Mouse (Mus musculus) forebrain, embryonic 14.5 days (tissue): ENCODE measurements around the gene Nsun3. TPM values are rescaled to one million over a fixed set of nuclear protein-coding genes. Genes with fewer than 3 reads are reported as not detected.
"Not testable (repeated sequence)": the region's sequence is repeated elsewhere in the genome, so short reads cannot be mapped to it uniquely, and the experiment has no call there.

ENCODE experiments used
- ATAC-seq: fragments of 200-750 bp; cut with Nextera tagmentation; 2 replicates; pipeline ENCODE4 v1.8.0; 2017; ENCODE audit warnings: mild to moderate bottlenecking, moderate library complexity
- DNase-seq: peaks from one replicate; pipeline ENCODE4 v3.0.0-alpha.2; 2015; ENCODE audit warnings: low spot score
- H3K27ac ChIP-seq: fragments of 300-500 bp; sonication (generic); 2 replicates; pipeline ENCODE4 v1.5.1; 2014; ENCODE audit warnings: low read depth, mild to moderate bottlenecking, control low read depth, low read length, moderate library complexity
- H3K27me3 ChIP-seq: fragments of 300-500 bp; sonication (generic); replicated peaks from 2 replicates; pipeline ENCODE4 v1.6.1; 2014; ENCODE audit warnings: low read length, control low read depth, mixed read lengths; ENCODE audit not compliant: control insufficient read depth, insufficient read depth
- H3K36me3 ChIP-seq: fragments of 300-500 bp; sonication (generic); 2 replicates; pipeline ENCODE4 v1.6.1; 2014; ENCODE audit warnings: low read length, control low read depth; ENCODE audit not compliant: control insufficient read depth, insufficient read depth
- H3K4me1 ChIP-seq: fragments of 300-500 bp; sonication (generic); 2 replicates; pipeline ENCODE4 v1.6.1; 2014; ENCODE audit warnings: antibody characterized with exemption, low read length, control low read depth; ENCODE audit not compliant: control insufficient read depth, insufficient read depth
- H3K4me2 ChIP-seq: fragments of 300-500 bp; sonication (generic); 2 replicates; pipeline ENCODE4 v1.6.1; 2014; ENCODE audit warnings: mild to moderate bottlenecking, control low read depth, low read length
- H3K4me3 ChIP-seq: fragments of 300-500 bp; sonication (generic); 2 replicates; pipeline ENCODE4 v1.5.1; 2014; ENCODE audit warnings: low read depth, low read length, control low read depth
- H3K9ac ChIP-seq: fragments of 300-500 bp; sonication (generic); 2 replicates; pipeline ENCODE4 v1.6.1; 2014; ENCODE audit warnings: mild to moderate bottlenecking, low read length, control low read depth, moderate library complexity
- H3K9me3 ChIP-seq: fragments of 300-500 bp; sonication (generic); replicated peaks from 2 replicates; pipeline ENCODE4 v1.6.1; 2016; ENCODE audit warnings: low read length, control low read depth, mixed read lengths; ENCODE audit not compliant: control insufficient read depth
- WGBS: fragments of 180-500 bp; shearing (Covaris S2); extraction: QIAGEN DNeasy Blood & Tissue Kit; methylation state at CpG from one replicate; pipeline ENCODE4 v1.1.7; 2014; 5-methylcytosine and 5-hydroxymethylcytosine counted together
- microRNA-seq: library from miRNA; unstranded; fragments of <30 nt; microRNA quantifications from one replicate; pipeline ENCODE4, GENCODE M21; 2016
- polyA plus RNA-seq: library from polyadenylated mRNA; unstranded; fragments of >200 nt; fragmentation: Nextera tagmentation; extraction: Ambion mirVana; gene quantifications from 2 replicates; pipeline ENCODE4 v1.2.1, GENCODE M21; 2014

Gene Nsun3
- polyA plus RNA-seq, 1 experiment from 2014 or later = 10.4 TPM

- 80% methylated on average over 3 of the region's 3 CpGs for WGBS
- H3K27ac ChIP-seq = no peak overlapping the region
- no peak overlapping the region for H3K4me3 ChIP-seq
- DNase-seq (no peak), ATAC-seq (no peak)
- H3K9ac ChIP-seq = no peak overlapping the region
- H3K4me1 ChIP-seq = no peaks in the 10 kb centered on the region
- H3K27me3 ChIP-seq = no peaks in the 10 kb centered on the region
- H3K4me2 ChIP-seq = no peak overlapping the region
- H3K36me3 ChIP-seq = no peaks in the 10 kb centered on the region
- H3K9me3 ChIP-seq = no peaks in the 10 kb centered on the region
Measured at GRCm38 (mm10) chr16:62729846-62730245, 56.8 kb downstream of the Nsun3 start.

DNA sequence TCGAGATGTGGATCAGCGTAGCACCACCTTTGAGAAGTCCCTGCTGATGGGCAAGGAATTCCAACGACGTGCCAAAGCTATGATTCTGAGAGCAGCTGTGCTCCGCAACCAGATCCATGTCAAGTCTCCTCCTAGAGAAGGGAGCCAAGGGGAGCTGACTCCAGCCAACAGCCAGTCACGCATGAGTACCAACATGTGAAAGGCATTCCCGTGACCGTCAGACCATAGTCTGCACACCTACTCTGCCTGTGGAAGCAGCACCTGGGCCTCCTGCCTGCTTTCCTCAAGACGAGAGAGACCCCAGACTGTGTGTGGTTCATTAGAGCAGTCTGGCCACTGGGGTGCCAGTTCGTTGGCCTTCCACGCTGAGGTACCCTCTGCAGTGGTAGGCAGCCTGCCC, 68.4 kb downstream of the Nsun3 start:
- DNase-seq, ATAC-seq: not testable (repeated sequence)
- WGBS = 91% methylated on average over 8 of the region's 11 CpGs

DNA sequence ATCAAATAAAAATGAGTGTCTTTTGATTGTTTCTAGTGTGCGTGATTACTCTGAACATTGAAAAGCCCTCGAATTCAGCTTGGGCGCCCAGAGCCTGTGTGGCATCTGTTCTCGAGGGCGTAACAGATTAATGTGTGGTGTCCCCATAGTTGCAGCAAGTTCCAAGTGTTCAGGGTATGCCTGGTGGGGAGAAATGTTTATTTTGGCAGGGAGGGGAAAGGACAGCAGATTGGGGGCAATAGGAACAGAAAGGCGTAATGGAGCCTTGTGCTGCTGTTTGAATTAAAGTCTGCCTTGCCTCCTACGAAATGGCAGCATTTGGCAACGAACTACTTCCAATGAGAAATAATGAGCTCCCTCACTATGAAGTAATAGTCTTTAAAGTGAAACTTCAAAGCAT, 96.2 kb downstream of the Nsun3 start:
- DNase-seq = peak; percentile 89
- no peaks in the 10 kb centered on the region; the same call in 1 of the 2 replicates for H3K4me1 ChIP-seq
- no peak overlapping the region for H3K9ac ChIP-seq
- H3K36me3 ChIP-seq = no peaks in the 10 kb centered on the region
- H3K27ac ChIP-seq = 0 out of 2 replicates have a peak overlapping the region, but pooled peaks have one; percentile 9
- no peaks in the 10 kb centered on the region for H3K27me3 ChIP-seq
- 31% methylated on average over 8 of the region's 8 CpGs for WGBS
- H3K4me2 ChIP-seq = no peak overlapping the region
- ATAC-seq = peak; percentile 83
- no peak overlapping the region for H3K4me3 ChIP-seq
- H3K9me3 ChIP-seq = no peaks in the 10 kb centered on the region

More for the DNA sequence above, 68.4 kb downstream of the Nsun3 start:
- H3K9me3 ChIP-seq, H3K36me3 ChIP-seq, H3K27me3 ChIP-seq, H3K4me3 ChIP-seq, H3K9ac ChIP-seq, H3K27ac ChIP-seq, H3K4me1 ChIP-seq, H3K4me2 ChIP-seq: not testable (repeated sequence)

GRCm38 (mm10) chr16:62686073-62686472, 100.5 kb downstream of the Nsun3 start:
- 11% methylated on average over 2 of the region's 2 CpGs for WGBS
- Histone ChIP-seq H3K4me1 (no peaks in the 10 kb centered on the region; the same call in 1 of the 2 replicates), H3K27ac (no peak overlapping the region), H3K36me3 (no peaks in the 10 kb centered on the region), H3K9me3 (no peaks in the 10 kb centered on the region), H3K4me2 (no peak overlapping the region), H3K27me3 (no peaks in the 10 kb centered on the region), H3K9ac (no peak overlapping the region), H3K4me3 (no peak overlapping the region)
- peak; percentile 78 for ATAC-seq
- peak; percentile 89 for DNase-seq

DNA sequence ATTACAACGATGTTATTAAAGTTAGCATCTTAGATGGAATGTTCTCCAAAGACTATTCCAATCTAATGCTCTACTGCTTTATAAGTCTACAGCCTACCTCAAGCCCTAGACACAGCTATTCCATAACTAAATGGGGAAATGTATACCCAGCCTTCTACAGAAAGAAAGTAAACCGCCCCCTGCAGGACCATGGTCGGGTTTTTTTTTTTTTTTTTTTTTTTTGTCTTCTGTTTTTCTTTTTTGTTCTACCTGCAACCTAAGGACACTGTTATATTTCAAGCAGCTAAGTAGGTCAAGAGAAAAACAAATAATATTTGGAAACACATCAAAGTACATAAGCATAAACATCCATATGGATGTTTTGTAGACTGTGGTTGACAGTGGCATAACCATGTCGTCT, 101.1 kb downstream of the Nsun3 start:
- no peak overlapping the region for H3K9ac ChIP-seq
- ATAC-seq (no peak), DNase-seq (no peak)
- no peaks in the 10 kb centered on the region for H3K36me3 ChIP-seq
- no peak overlapping the region for H3K4me2 ChIP-seq
- H3K27me3 ChIP-seq = no peaks in the 10 kb centered on the region
- H3K9me3 ChIP-seq = no peaks in the 10 kb centered on the region
- H3K27ac ChIP-seq = no peak overlapping the region
- no peaks in the 10 kb centered on the region; the same call in 1 of the 2 replicates for H3K4me1 ChIP-seq
- no peak overlapping the region for H3K4me3 ChIP-seq
- 56% methylated on average over 4 of the region's 4 CpGs for WGBS

Small RNA genes lying within 50 kb of the gene (microRNA-seq; reads per million reads assigned to microRNA genes)
- gene Gm25986 = not detected

Other genes with a start within 250 kb of the Nsun3 start
- 0.10 TPM in 2 replicates for gene Stx19, start 27.9 kb upstream of the Nsun3 start, polyA plus RNA-seq
- gene Arl13b, start 60.2 kb upstream of the Nsun3 start, polyA plus RNA-seq = 17.6 and 18.0 TPM in 2 replicates
- gene Pros1, start 67.5 kb upstream of the Nsun3 start, polyA plus RNA-seq = 8.4 and 10.6 TPM in 2 replicates